Mouse (Mus musculus) heart, embryonic 12.5 days (tissue): ENCODE results near the gene Inafm2. TPM values are rescaled to one million over a fixed set of nuclear protein-coding genes. Genes with fewer than 3 reads are reported as not detected.

Experiments used
- ATAC-seq: fragments of 200-750 bp; cut with Nextera tagmentation; 2 replicates; pipeline ENCODE4 v1.8.0; 2017; ENCODE audit warnings: moderate TSS enrichment, moderate library complexity; ENCODE audit not compliant: insufficient number of reproducible peaks, low FRiP score
- H3K27ac ChIP-seq: fragments of 300-500 bp; sonication (generic); 2 replicates; pipeline ENCODE4 v1.5.1; 2016; ENCODE audit warnings: mild to moderate bottlenecking, moderate library complexity; ENCODE audit not compliant: poor library complexity, severe bottlenecking
- H3K27me3 ChIP-seq: fragments of 300-500 bp; sonication (generic); replicated peaks from 2 replicates; pipeline ENCODE4 v1.6.1; 2016; ENCODE audit warnings: mild to moderate bottlenecking, moderate library complexity
- H3K36me3 ChIP-seq: fragments of 300-500 bp; sonication (generic); 2 replicates; pipeline ENCODE4 v1.6.1; 2016; ENCODE audit warnings: mild to moderate bottlenecking, moderate library complexity
- H3K4me1 ChIP-seq: fragments of 300-500 bp; sonication (generic); replicated peaks from 2 replicates; pipeline ENCODE4 v1.6.1; 2016; ENCODE audit warnings: mild to moderate bottlenecking
- H3K4me2 ChIP-seq: fragments of 300-500 bp; sonication (generic); 2 replicates; pipeline ENCODE4 v1.6.1; 2016; ENCODE audit warnings: mild to moderate bottlenecking, moderate library complexity
- H3K4me3 ChIP-seq: fragments of 300-500 bp; sonication (generic); 2 replicates; pipeline ENCODE4 v1.5.1; 2016; ENCODE audit warnings: mild to moderate bottlenecking
- H3K9ac ChIP-seq: fragments of 300-500 bp; sonication (generic); 2 replicates; pipeline ENCODE4 v1.6.1; 2016; ENCODE audit warnings: mild to moderate bottlenecking, moderate library complexity
- H3K9me3 ChIP-seq: fragments of 300-500 bp; sonication (generic); replicated peaks from 2 replicates; pipeline ENCODE4 v1.6.1; 2016; ENCODE audit warnings: mild to moderate bottlenecking, moderate library complexity
- WGBS: fragments of 180-500 bp; shearing (Covaris S2); methylation state at CpG from one replicate; pipeline ENCODE4 v1.1.7; 2016; 5-methylcytosine and 5-hydroxymethylcytosine counted together
- polyA plus RNA-seq: library from polyadenylated mRNA; unstranded; fragments of >200 nt; fragmentation: Nextera tagmentation; extraction: Ambion mirVana; gene quantifications from 2 replicates; pipeline ENCODE4 v1.2.1, GENCODE M21; 2016

Gene Inafm2
- polyA plus RNA-seq, 1 experiment from 2014 or later: 33.8 TPM

- Histone ChIP-seq H3K4me2 (no peak overlapping the region), H3K27me3 (peaks cover 14% of the 10 kb centered on the region; the same call in 1 of the 2 replicates), H3K27ac (no peak overlapping the region), H3K4me3 (no peak overlapping the region), H3K9me3 (no peaks in the 10 kb centered on the region), H3K36me3 (no peaks in the 10 kb centered on the region), H3K9ac (no peak overlapping the region), H3K4me1 (peaks cover 6% of the 10 kb centered on the region)
- whole genome bisulfite sequencing: 78% methylated on average over 2 of the region's 2 CpGs
- no peak for ATAC-seq
Observed at GRCm38 (mm10) chr2:118774536-118774935, 29.0 kb downstream of the Inafm2 start.

DNA sequence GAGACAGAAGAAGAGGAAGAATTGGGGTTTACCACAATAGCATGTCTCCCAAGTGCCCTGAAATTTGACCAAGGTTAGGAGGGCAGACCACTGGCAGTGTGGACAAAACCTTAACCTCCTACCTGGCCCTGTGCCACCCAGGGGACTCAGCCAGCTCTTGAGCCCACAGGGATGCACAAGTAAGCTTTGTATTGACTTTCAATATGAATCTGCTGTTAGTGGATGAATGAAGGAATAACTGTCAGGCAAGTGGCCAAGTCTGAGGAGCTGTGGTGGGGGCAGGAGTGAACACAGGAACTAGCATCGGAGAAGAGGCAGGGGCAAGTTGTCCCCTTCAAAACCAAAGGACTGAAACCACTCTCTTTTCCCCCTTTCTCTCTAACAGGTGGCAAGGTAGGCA, 29.8 kb downstream of the Inafm2 start:
- no peaks in the 10 kb centered on the region for H3K36me3 ChIP-seq
- no peak overlapping the region for H3K9ac ChIP-seq
- peaks cover 12% of the 10 kb centered on the region for H3K4me1 ChIP-seq
- H3K9me3 ChIP-seq: no peaks in the 10 kb centered on the region
- H3K4me3 ChIP-seq: no peak overlapping the region
- no peak overlapping the region for H3K4me2 ChIP-seq
- peaks cover 14% of the 10 kb centered on the region; the same call in 1 of the 2 replicates for H3K27me3 ChIP-seq
- H3K27ac ChIP-seq: no peak overlapping the region
- WGBS: 77% methylated on average over 1 of the region's 1 CpGs
- no peak for ATAC-seq

DNA sequence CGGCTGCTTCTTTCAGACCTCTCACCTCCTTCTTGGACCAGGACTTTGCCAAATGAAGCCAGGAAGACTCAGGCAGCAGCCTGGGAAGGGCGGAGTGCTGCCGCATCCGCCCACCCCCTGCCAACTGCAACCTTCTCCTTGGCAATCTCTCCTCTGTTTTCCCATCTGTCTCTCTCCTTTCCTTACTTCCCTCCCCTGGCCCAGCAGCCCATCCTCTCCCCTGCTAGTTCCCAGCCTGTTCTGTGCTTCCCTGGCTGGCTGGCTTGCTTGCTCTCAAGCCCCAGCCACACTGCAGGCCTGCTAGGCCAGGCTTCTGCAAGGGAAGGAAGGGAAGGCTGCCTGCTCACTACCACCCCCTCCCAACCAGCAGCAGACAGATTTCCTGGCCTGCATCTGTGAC, 30.3 kb downstream of the Inafm2 start:
- Histone ChIP-seq H3K36me3 (no peaks in the 10 kb centered on the region), H3K27me3 (peaks cover 15% of the 10 kb centered on the region; the same call in 1 of the 2 replicates), H3K9ac (no peak overlapping the region), H3K4me1 (peaks cover 12% of the 10 kb centered on the region), H3K27ac (no peak overlapping the region), H3K4me3 (no peak overlapping the region), H3K4me2 (no peak overlapping the region), H3K9me3 (no peaks in the 10 kb centered on the region)
- ATAC-seq: peak; percentile 20; the same call in 1 of the 2 replicates
- 77% methylated on average over 3 of the region's 4 CpGs for WGBS

GRCm38 (mm10) chr2:118776295-118776694, 30.7 kb downstream of the Inafm2 start:
- no peak overlapping the region for H3K27ac ChIP-seq
- no peaks in the 10 kb centered on the region for H3K9me3 ChIP-seq
- H3K4me3 ChIP-seq: no peak overlapping the region
- no peak overlapping the region for H3K9ac ChIP-seq
- 59% methylated on average over 2 of the region's 2 CpGs for WGBS
- no peaks in the 10 kb centered on the region for H3K36me3 ChIP-seq
- no peak for ATAC-seq
- no peak overlapping the region for H3K4me2 ChIP-seq
- peaks cover 12% of the 10 kb centered on the region for H3K4me1 ChIP-seq
- H3K27me3 ChIP-seq: peaks cover 18% of the 10 kb centered on the region; the same call in 1 of the 2 replicates

- Histone ChIP-seq H3K27ac (no peak overlapping the region), H3K9ac (no peak overlapping the region), H3K4me3 (no peak overlapping the region), H3K36me3 (no peaks in the 10 kb centered on the region), H3K4me1 (peaks cover 12% of the 10 kb centered on the region), H3K9me3 (no peaks in the 10 kb centered on the region), H3K4me2 (no peak overlapping the region), H3K27me3 (peaks cover 9% of the 10 kb centered on the region; the same call in 1 of the 2 replicates)
- 66% methylated on average over 4 of the region's 4 CpGs for WGBS
- ATAC-seq: no peak
Observed at GRCm38 (mm10) chr2:118778418-118778817, 32.9 kb downstream of the Inafm2 start.

GRCm38 (mm10) chr2:118779065-118779464, 33.5 kb downstream of the Inafm2 start:
- ATAC-seq: no peak
- Histone ChIP-seq H3K27me3 (peaks cover 9% of the 10 kb centered on the region; the same call in 1 of the 2 replicates), H3K4me2 (peak overlapping the region; percentile 73), H3K9ac (peak overlapping the region; percentile 27; the same call in 1 of the 2 replicates), H3K36me3 (no peaks in the 10 kb centered on the region), H3K9me3 (no peaks in the 10 kb centered on the region), H3K4me3 (peak overlapping the region; percentile 42), H3K4me1 (peaks cover 12% of the 10 kb centered on the region), H3K27ac (no peak overlapping the region)
- WGBS: 9% methylated on average over 10 of the region's 10 CpGs

GRCm38 (mm10) chr2:118779504-118780480, 34.2 kb downstream of the Inafm2 start, which contains the start of gene Disp2:
Disp2 (plus strand) TSS chr2:118779719.
- peak within 1 kb of the TSS; percentile 73 for H3K4me2 ChIP-seq
- peaks cover 12% of the 10 kb centered on the region for H3K4me1 ChIP-seq
- peaks cover 9% of the 10 kb centered on the region; the same call in 1 of the 2 replicates for H3K27me3 ChIP-seq
- H3K9me3 ChIP-seq: no peaks in the 10 kb centered on the region
- H3K4me3 ChIP-seq: peak within 1 kb of the TSS; percentile 42
- H3K27ac ChIP-seq: no peak within 1 kb of the TSS
- peak; percentile 73 for ATAC-seq
- H3K36me3 ChIP-seq: no peaks in the 10 kb centered on the region
- WGBS: 12% methylated on average over 39 of the region's 39 CpGs
- peak within 1 kb of the TSS; percentile 27; the same call in 1 of the 2 replicates for H3K9ac ChIP-seq

DNA sequence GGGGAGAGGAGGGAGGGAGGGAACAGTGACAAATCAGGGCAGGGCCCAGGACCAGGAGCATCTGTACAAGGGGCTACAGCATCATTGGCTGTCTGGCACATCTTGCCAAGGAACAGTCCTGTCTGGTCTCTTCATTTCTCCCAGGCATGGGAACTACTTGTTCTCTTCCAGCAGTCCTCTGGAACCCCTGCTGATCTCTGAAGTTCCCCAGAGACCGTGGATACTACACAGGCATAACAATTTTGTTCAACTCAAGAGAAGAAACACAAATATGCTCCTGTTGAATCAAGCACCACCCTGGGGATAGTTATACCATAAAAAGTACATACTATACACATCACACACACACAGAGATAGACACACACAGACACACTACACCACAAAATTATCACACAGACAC, 35.6 kb downstream of the Inafm2 start:
- Histone ChIP-seq H3K4me3 (no peak overlapping the region), H3K9me3 (no peaks in the 10 kb centered on the region), H3K9ac (no peak overlapping the region), H3K4me2 (no peak overlapping the region), H3K27ac (no peak overlapping the region), H3K36me3 (no peaks in the 10 kb centered on the region), H3K4me1 (peaks cover 12% of the 10 kb centered on the region), H3K27me3 (peaks cover 9% of the 10 kb centered on the region; the same call in 1 of the 2 replicates)
- 33% methylated on average over 1 of the region's 1 CpGs for WGBS
- no peak for ATAC-seq

- Histone ChIP-seq H3K4me1 (peaks cover 12% of the 10 kb centered on the region), H3K4me3 (no peak overlapping the region), H3K36me3 (no peaks in the 10 kb centered on the region), H3K4me2 (no peak overlapping the region), H3K27me3 (peaks cover 9% of the 10 kb centered on the region; the same call in 1 of the 2 replicates), H3K9me3 (no peaks in the 10 kb centered on the region), H3K9ac (no peak overlapping the region), H3K27ac (no peak overlapping the region)
- WGBS: 40% methylated on average over 4 of the region's 4 CpGs
- no peak for ATAC-seq
Observed at GRCm38 (mm10) chr2:118782303-118782702, 36.7 kb downstream of the Inafm2 start.

GRCm38 (mm10) chr2:118783093-118783492, 37.5 kb downstream of the Inafm2 start:
- peaks cover 10% of the 10 kb centered on the region; the same call in 1 of the 2 replicates for H3K27me3 ChIP-seq
- no peak overlapping the region for H3K4me3 ChIP-seq
- ATAC-seq: no peak

DNA sequence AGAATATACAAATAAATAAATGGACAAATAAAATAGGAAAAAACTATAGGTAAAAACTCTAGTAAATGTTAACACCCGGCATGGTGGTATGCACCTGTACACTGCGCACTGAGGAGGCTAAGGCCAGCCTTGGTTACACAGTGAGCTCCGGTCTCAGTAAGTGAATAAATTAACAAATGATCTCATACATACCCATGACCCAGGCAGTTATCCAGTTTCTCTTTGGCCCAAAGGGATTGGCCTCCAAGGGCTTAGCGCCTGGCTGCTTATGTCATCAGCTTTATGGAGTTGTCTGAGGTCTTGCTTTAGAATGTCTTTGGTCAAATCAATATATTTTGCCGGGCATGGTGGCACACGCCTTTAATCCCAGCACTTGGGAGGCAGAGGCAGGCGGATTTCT, 38.1 kb downstream of the Inafm2 start:
- no peak overlapping the region for H3K27ac ChIP-seq
- no peak overlapping the region for H3K4me2 ChIP-seq
- 82% methylated on average over 7 of the region's 7 CpGs for WGBS
- no peak for ATAC-seq
- H3K9me3 ChIP-seq: no peaks in the 10 kb centered on the region
- H3K4me3 ChIP-seq: no peak overlapping the region
- H3K9ac ChIP-seq: no peak overlapping the region
- no peaks in the 10 kb centered on the region for H3K36me3 ChIP-seq
- peaks cover 10% of the 10 kb centered on the region; the same call in 1 of the 2 replicates for H3K27me3 ChIP-seq
- H3K4me1 ChIP-seq: peaks cover 12% of the 10 kb centered on the region

More at GRCm38 (mm10) chr2:118783093-118783492, 37.5 kb downstream of the Inafm2 start:
- Histone ChIP-seq H3K4me2 (no peak overlapping the region), H3K9me3 (no peaks in the 10 kb centered on the region), H3K27ac (no peak overlapping the region), H3K4me1 (peaks cover 12% of the 10 kb centered on the region), H3K9ac (no peak overlapping the region), H3K36me3 (no peaks in the 10 kb centered on the region)
- 53% methylated on average over 5 of the region's 5 CpGs for whole genome bisulfite sequencing
